Mouse (Mus musculus) forebrain, embryonic 14.5 days (tissue): ENCODE data around the gene Pax7. TPM values are rescaled to one million over a fixed set of nuclear protein-coding genes. Genes with fewer than 3 reads are reported as not detected.

Experiments used
- ATAC-seq: fragments of 200-750 bp; cut with Nextera tagmentation; 2 replicates; pipeline ENCODE4 v1.8.0; 2017; ENCODE audit warnings: mild to moderate bottlenecking, moderate library complexity
- DNase-seq: peaks from one replicate; pipeline ENCODE4 v3.0.0-alpha.2; 2015; ENCODE audit warnings: low spot score
- H3K27ac ChIP-seq: fragments of 300-500 bp; sonication (generic); 2 replicates; pipeline ENCODE4 v1.5.1; 2014; ENCODE audit warnings: low read depth, mild to moderate bottlenecking, control low read depth, low read length, moderate library complexity
- H3K27me3 ChIP-seq: fragments of 300-500 bp; sonication (generic); replicated peaks from 2 replicates; pipeline ENCODE4 v1.6.1; 2014; ENCODE audit warnings: low read length, control low read depth, mixed read lengths; ENCODE audit not compliant: control insufficient read depth, insufficient read depth
- H3K36me3 ChIP-seq: fragments of 300-500 bp; sonication (generic); 2 replicates; pipeline ENCODE4 v1.6.1; 2014; ENCODE audit warnings: low read length, control low read depth; ENCODE audit not compliant: control insufficient read depth, insufficient read depth
- H3K4me1 ChIP-seq: fragments of 300-500 bp; sonication (generic); 2 replicates; pipeline ENCODE4 v1.6.1; 2014; ENCODE audit warnings: antibody characterized with exemption, low read length, control low read depth; ENCODE audit not compliant: control insufficient read depth, insufficient read depth
- H3K4me2 ChIP-seq: fragments of 300-500 bp; sonication (generic); 2 replicates; pipeline ENCODE4 v1.6.1; 2014; ENCODE audit warnings: mild to moderate bottlenecking, control low read depth, low read length
- H3K4me3 ChIP-seq: fragments of 300-500 bp; sonication (generic); 2 replicates; pipeline ENCODE4 v1.5.1; 2014; ENCODE audit warnings: low read depth, low read length, control low read depth
- H3K9ac ChIP-seq: fragments of 300-500 bp; sonication (generic); 2 replicates; pipeline ENCODE4 v1.6.1; 2014; ENCODE audit warnings: mild to moderate bottlenecking, low read length, control low read depth, moderate library complexity
- H3K9me3 ChIP-seq: fragments of 300-500 bp; sonication (generic); replicated peaks from 2 replicates; pipeline ENCODE4 v1.6.1; 2016; ENCODE audit warnings: low read length, control low read depth, mixed read lengths; ENCODE audit not compliant: control insufficient read depth
- WGBS: fragments of 180-500 bp; shearing (Covaris S2); extraction: QIAGEN DNeasy Blood & Tissue Kit; methylation state at CpG from one replicate; pipeline ENCODE4 v1.1.7; 2014; 5-methylcytosine and 5-hydroxymethylcytosine counted together
- polyA plus RNA-seq: library from polyadenylated mRNA; unstranded; fragments of >200 nt; fragmentation: Nextera tagmentation; extraction: Ambion mirVana; gene quantifications from 2 replicates; pipeline ENCODE4 v1.2.1, GENCODE M21; 2014

Gene Pax7
- polyA plus RNA-seq, 1 experiment from 2014 or later: 0.06 TPM

DNA sequence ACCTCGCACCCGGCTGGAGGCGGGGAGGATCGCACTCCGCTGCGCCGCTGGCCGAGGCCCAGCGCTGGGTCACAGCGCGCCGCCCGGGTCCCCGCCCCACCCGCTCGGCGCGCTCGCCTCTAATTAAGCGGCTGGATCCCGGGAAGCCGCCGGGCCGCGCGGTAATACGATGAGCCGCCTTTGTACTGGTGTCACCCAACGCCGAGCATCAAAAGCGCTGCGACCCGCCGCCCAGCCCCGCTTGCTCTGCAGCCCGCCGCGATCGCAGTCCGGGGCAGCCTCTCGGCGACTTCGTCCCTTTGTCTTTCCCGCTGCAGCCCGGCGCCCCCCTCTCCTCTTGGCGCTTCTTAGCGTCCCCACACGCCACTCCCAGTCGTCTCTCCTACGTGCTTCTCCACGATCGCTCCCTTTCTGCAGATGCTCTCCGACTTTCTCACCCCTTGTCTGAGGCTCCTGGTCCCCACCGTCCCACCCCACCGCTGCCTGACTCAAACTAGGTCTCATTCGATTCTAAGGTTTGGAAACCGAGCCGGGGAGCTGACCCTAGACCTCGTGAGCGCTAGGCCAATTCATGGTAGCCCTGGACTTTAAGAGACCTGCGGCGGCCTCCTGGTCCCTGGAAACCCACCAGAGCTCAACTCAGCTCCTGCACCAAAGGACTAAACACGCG is 11.7 kb downstream of the Pax7 start:
- under 1% methylated on average over 63 of the region's 65 CpGs for WGBS
- peak; percentile 74 for ATAC-seq
- Histone ChIP-seq H3K9me3 (no peaks in the 10 kb centered on the region), H3K4me2 (peak overlapping the region; percentile 49), H3K27ac (no peak overlapping the region), H3K4me3 (peak overlapping the region; percentile 21), H3K36me3 (no peaks in the 10 kb centered on the region), H3K9ac (peak overlapping the region; percentile 1; the same call in 1 of the 2 replicates), H3K27me3 (peaks cover 94% of the 10 kb centered on the region), H3K4me1 (peaks cover 15% of the 10 kb centered on the region)
- DNase-seq: peak; percentile 70

GRCm38 (mm10) chr4:139821071-139821470 is 12.3 kb downstream of the Pax7 start:
- Histone ChIP-seq H3K4me2 (peak overlapping the region; percentile 49), H3K4me1 (peaks cover 15% of the 10 kb centered on the region), H3K9me3 (no peaks in the 10 kb centered on the region), H3K27me3 (peaks cover 94% of the 10 kb centered on the region), H3K27ac (no peak overlapping the region), H3K9ac (no peak overlapping the region), H3K4me3 (peak overlapping the region; percentile 21), H3K36me3 (no peaks in the 10 kb centered on the region)
- 1% methylated on average over 22 of the region's 22 CpGs for WGBS
- DNase-seq (no peak), ATAC-seq (no peak)

DNA sequence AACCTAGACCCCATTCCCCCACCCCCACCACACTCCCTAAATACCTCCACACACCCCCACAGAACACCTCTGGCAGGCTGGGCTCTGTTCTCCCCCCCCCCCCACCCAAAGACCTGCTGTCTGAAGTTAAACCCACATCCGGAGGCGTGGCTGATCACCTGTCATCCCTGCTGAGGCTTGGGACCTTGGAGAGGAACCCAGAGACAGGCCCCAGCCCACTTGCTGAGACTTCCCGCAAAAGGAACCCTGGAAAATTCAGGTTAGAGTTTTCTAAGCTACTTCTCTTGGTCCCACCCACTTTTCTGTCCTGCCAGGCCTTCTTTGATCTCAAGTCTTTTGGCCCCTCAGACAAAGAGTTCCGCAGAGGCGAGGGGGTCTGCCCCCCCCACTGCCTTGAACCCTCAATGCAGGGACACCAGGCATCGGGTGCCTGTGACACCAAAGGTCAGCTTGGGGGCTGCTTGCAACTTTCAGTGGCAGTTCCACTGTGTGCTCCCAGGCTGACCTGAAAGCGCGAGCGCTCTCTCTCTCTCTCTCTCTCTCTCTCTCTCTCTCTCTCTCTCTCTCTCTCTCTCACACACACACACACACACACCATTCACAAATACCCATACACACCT is 13.8 kb downstream of the Pax7 start:
- H3K4me3 ChIP-seq: no peak overlapping the region
- ATAC-seq: no peak
- no peaks in the 10 kb centered on the region for H3K9me3 ChIP-seq
- no peaks in the 10 kb centered on the region for H3K36me3 ChIP-seq
- H3K27ac ChIP-seq: no peak overlapping the region
- H3K9ac ChIP-seq: no peak overlapping the region
- peaks cover 17% of the 10 kb centered on the region for H3K4me1 ChIP-seq
- 8% methylated on average over 9 of the region's 9 CpGs for WGBS
- DNase-seq: no peak
- H3K27me3 ChIP-seq: peaks cover 89% of the 10 kb centered on the region
- no peak overlapping the region for H3K4me2 ChIP-seq

- H3K4me2 ChIP-seq: no peak overlapping the region
- WGBS: 0% methylated on average over 6 of the region's 7 CpGs
- H3K9me3 ChIP-seq: no peaks in the 10 kb centered on the region
- no peak overlapping the region for H3K27ac ChIP-seq
- no peak overlapping the region for H3K9ac ChIP-seq
- H3K27me3 ChIP-seq: peaks cover 91% of the 10 kb centered on the region
- H3K36me3 ChIP-seq: no peaks in the 10 kb centered on the region
- H3K4me3 ChIP-seq: no peak overlapping the region
- no peak for DNase-seq
- peaks cover 11% of the 10 kb centered on the region; the same call in 1 of the 2 replicates for H3K4me1 ChIP-seq
- ATAC-seq: 0 out of 2 replicates have a peak, but pooled peaks have one; percentile 44
Measured at GRCm38 (mm10) chr4:139818163-139818562, 15.2 kb downstream of the Pax7 start.

DNA sequence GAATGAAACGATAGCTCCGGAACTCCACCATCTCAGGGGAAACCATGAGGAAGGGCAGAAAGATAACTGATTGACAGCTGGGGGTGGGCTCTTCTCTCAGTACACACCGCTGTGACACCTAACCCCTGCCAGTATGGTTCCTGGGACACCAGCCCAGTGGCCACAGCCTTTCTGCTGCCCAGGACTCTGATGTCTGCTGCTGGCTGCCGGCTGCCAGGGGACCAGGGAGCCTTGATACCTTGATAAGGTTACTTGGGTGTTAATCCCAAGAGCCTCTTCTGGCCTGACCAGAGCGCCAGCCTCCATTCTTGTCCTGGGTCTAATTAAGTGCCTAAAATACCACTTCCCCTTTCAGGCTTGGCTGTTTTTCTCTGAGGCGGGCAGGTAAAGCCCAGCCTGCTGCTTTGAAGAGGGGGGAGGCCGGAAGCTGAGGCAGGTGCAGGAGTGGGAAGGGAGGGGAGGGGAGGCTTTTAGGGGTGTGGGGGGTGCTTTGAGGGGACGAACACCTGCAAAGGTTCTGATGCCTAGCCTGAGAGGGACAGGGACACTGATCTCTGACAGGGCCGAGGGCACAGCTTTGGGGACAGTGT is 19.9 kb downstream of the Pax7 start:
- no peak overlapping the region for H3K4me2 ChIP-seq
- H3K27ac ChIP-seq: no peak overlapping the region
- ATAC-seq (no peak), DNase-seq (no peak)
- WGBS: 16% methylated on average over 9 of the region's 9 CpGs
- H3K9ac ChIP-seq: no peak overlapping the region
- peaks cover 18% of the 10 kb centered on the region for H3K4me1 ChIP-seq
- H3K27me3 ChIP-seq: peaks cover 69% of the 10 kb centered on the region
- H3K4me3 ChIP-seq: no peak overlapping the region
- H3K9me3 ChIP-seq: no peaks in the 10 kb centered on the region
- H3K36me3 ChIP-seq: no peaks in the 10 kb centered on the region

GRCm38 (mm10) chr4:139811901-139812300 is 21.4 kb downstream of the Pax7 start:
- H3K4me3 ChIP-seq: no peak overlapping the region
- H3K9ac ChIP-seq: no peak overlapping the region
- ATAC-seq: no peak
- peaks cover 24% of the 10 kb centered on the region for H3K4me1 ChIP-seq
- 34% methylated on average over 4 of the region's 4 CpGs for WGBS
- no peaks in the 10 kb centered on the region for H3K36me3 ChIP-seq
- H3K9me3 ChIP-seq: no peaks in the 10 kb centered on the region
- H3K27me3 ChIP-seq: peaks cover 54% of the 10 kb centered on the region
- no peak overlapping the region for H3K4me2 ChIP-seq
- no peak for DNase-seq
- H3K27ac ChIP-seq: no peak overlapping the region

- Histone ChIP-seq H3K27ac (no peak overlapping the region), H3K4me3 (no peak overlapping the region), H3K9me3 (no peaks in the 10 kb centered on the region), H3K4me2 (no peak overlapping the region), H3K9ac (no peak overlapping the region), H3K36me3 (no peaks in the 10 kb centered on the region), H3K4me1 (peaks cover 25% of the 10 kb centered on the region), H3K27me3 (peaks cover 50% of the 10 kb centered on the region)
- ATAC-seq: no peak
- 18% methylated on average over 5 of the region's 5 CpGs for WGBS
- DNase-seq: no peak
Measured at GRCm38 (mm10) chr4:139811475-139811874, 21.9 kb downstream of the Pax7 start.

GRCm38 (mm10) chr4:139810762-139811438 is 22.4 kb downstream of the Pax7 start:
- H3K4me1 ChIP-seq: peaks cover 25% of the 10 kb centered on the region
- no peak overlapping the region; the same call in 1 of the 2 replicates for H3K9ac ChIP-seq
- DNase-seq: peak; percentile 65
- H3K4me2 ChIP-seq: peak overlapping the region; percentile 31; the same call in 1 of the 2 replicates
- no peak overlapping the region for H3K4me3 ChIP-seq
- H3K27me3 ChIP-seq: peaks cover 44% of the 10 kb centered on the region
- H3K27ac ChIP-seq: no peak overlapping the region
- peak; percentile 35 for ATAC-seq
- H3K9me3 ChIP-seq: no peaks in the 10 kb centered on the region
- WGBS: 3% methylated on average over 22 of the region's 22 CpGs
- no peaks in the 10 kb centered on the region for H3K36me3 ChIP-seq
